Mouse (Mus musculus): ENCODE measurements at regions not wholly inside any gene's neighbourhood (a gene's known extent, or its start where the extent isn't known, plus 50 kb on each side); places are given as distances from the start of the nearest gene placed in this dataset.

GRCm38 (mm10) chr12:35679025-35679424, 144.2 kb upstream of the Ahr start:
- TF ChIP-seq CTCF (IDR thresholded peaks at IDR 0.05; ENCODE audit: low read depth) = no peak
- no peak for TF ChIP-seq EP300 (optimal IDR thresholded peaks at IDR 0.05)

All from stomach, postnatal 0 days (tissue).